Mouse (Mus musculus) large intestine, adult 2 months (tissue): ENCODE data around the gene Fbxl21. TPM values are rescaled to one million over a fixed set of nuclear protein-coding genes. Genes with fewer than 3 reads are reported as not detected.

ENCODE experiments used
- DNase-seq: peaks from one replicate; pipeline ENCODE4 v3.0.0-alpha.2; 2012; ENCODE audit warnings: low read depth, low spot score
- WGBS: fragments of 180-500 bp; shearing (Covaris S2); methylation state at CpG from one replicate; pipeline ENCODE4 v1.1.7; 2018; 5-methylcytosine and 5-hydroxymethylcytosine counted together
- polyA plus RNA-seq: library from polyadenylated mRNA; depleted of rRNA; stranded (reverse); fragments of >200 nt; gene quantifications from 2 replicates; pipeline ENCODE4 v1.2.3, GENCODE M21; 2012; rRNA removed

Gene Fbxl21
- polyA plus RNA-seq, 1 experiment, result 1.7 TPM

DNA sequence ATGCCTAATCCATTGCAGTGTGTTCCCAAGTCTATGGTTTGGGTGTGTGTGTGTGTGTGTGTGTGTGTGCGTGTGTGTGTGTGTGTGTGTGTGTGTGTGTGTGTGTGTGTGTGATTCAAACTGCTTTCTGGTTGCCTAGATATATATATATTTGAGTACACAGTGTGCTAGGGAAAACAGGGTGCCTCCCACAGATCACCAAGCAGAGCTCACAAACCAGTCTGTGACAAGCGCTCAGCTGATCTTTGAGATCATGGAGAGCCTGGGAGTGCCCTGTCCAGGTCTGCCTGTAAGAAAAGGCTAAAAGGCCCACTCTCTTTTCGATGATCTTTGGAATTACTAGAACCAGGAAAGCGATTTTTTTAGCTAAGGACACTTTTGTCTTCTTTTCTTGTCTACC is 52.8 kb downstream of the Fbxl21 start:
- no peak for DNase-seq
- 73% methylated on average over 4 of the region's 4 CpGs for WGBS

- 44% methylated on average over 12 of the region's 12 CpGs for WGBS
- DNase-seq, result peak; percentile 38
Measured at GRCm38 (mm10) chr13:56575701-56576321, 53.5 kb downstream of the Fbxl21 start.

DNA sequence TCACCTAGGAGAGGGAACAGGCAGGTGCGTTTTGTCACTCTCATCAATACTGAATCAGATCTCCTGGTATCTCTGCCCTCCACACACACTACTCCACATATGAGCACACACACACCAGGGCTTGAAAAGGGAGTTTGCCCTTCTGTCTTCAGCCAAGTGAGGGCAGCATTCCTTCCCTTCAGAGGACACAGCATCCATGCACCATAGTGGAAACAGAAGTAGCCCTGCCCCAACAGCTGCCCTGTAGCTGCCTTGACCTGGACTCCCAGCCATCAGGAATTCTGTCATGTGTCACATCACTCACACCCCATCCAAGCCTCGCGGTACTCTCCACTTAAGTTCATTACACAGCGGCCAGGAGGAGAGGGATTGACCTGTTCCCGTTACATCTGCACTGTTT is 55.8 kb downstream of the Fbxl21 start:
- no peak for DNase-seq
- WGBS, result 88% methylated on average over 5 of the region's 5 CpGs

DNA sequence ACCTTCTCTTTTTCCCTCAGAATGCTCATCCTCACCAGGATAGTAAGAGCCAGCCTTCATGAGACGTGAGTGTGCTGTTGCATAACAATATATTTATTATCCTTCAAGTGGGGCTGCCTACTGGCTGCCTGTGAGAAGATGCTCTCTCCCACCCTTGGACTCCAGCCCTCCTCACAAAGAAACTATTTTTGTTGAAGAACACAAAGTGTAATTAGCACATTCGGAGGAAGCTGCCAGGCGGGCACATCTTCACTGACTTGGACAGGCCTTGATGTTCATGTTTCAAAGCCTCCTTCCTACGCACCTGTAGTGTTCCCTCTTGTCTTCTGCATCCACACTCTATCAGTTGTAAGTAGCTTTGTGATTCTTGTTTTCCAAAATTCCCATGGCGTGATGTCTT is 58.2 kb downstream of the Fbxl21 start:
- WGBS, result 84% methylated on average over 5 of the region's 5 CpGs
- DNase-seq, result no peak

GRCm38 (mm10) chr13:56581512-56581911 is 59.2 kb downstream of the Fbxl21 start:
- 40% methylated on average over 3 of the region's 3 CpGs for WGBS

GRCm38 (mm10) chr13:56581961-56582434 is 59.7 kb downstream of the Fbxl21 start:
- 10% methylated on average over 6 of the region's 6 CpGs for WGBS
- no peak for DNase-seq

More at GRCm38 (mm10) chr13:56581512-56581911, 59.2 kb downstream of the Fbxl21 start:
- DNase-seq, result no peak

DNA sequence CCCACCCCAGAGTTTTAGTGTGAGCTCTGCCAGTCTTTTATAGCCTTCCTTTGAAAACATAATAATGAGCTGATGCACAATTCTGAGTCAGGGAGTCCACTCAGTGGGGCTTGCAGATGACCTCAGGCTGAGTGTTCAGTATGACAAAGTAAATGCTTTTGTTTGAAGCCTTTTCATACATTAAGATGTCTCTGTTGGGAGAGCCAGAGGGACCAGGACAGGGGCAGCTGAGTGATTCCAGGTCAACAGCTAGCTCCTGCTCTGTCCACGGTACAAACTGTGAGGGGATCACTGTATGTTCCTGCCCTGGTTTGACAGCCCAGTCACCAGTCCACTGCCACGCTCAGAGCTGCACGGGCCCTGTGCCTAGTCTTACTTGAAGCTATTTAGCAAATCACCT is 60.4 kb downstream of the Fbxl21 start:
- WGBS, result 68% methylated on average over 3 of the region's 3 CpGs
- no peak for DNase-seq

GRCm38 (mm10) chr13:56586046-56586445 is 63.8 kb downstream of the Fbxl21 start:
- no peak for DNase-seq
- WGBS, result 86% methylated on average over 3 of the region's 3 CpGs

Other genes with a start within 250 kb of the Fbxl21 start
- 29.8 and 35.6 TPM in 2 replicates for gene Cxcl14, start 225.9 kb upstream of the Fbxl21 start, polyA plus RNA-seq
- not detected in 2 replicates for gene Gm3045, start 95.9 kb upstream of the Fbxl21 start, polyA plus RNA-seq
- gene Slc25a48, start 84.1 kb upstream of the Fbxl21 start, polyA plus RNA-seq, result 1.5 and 21.9 TPM in 2 replicates
- gene Il9, start 40.2 kb upstream of the Fbxl21 start, polyA plus RNA-seq, result not detected in 2 replicates
- gene Lect2, start 26.0 kb downstream of the Fbxl21 start, polyA plus RNA-seq, result 0.74 and 1.7 TPM in 2 replicates
- gene Tgfbi, start 87.1 kb downstream of the Fbxl21 start, polyA plus RNA-seq, result 147 and 219 TPM in 2 replicates
- gene Smad5, start 180.5 kb downstream of the Fbxl21 start, polyA plus RNA-seq, result 7.2 and 9.8 TPM in 2 replicates
- 0.12 TPM in 2 replicates for gene Gm45623, start 231.4 kb downstream of the Fbxl21 start, polyA plus RNA-seq